Mouse (Mus musculus): ENCODE data around the gene Dcdc2a. TPM values are rescaled to one million over a fixed set of nuclear protein-coding genes. Genes with fewer than 3 reads are reported as not detected.
A peak's percentile ranks its signal among the peaks of the same experiment; 100 is the strongest.

The Dcdc2a gene
- polyA plus RNA-seq, 1 experiment from 2014 or later, result 3.2 TPM

DNA sequence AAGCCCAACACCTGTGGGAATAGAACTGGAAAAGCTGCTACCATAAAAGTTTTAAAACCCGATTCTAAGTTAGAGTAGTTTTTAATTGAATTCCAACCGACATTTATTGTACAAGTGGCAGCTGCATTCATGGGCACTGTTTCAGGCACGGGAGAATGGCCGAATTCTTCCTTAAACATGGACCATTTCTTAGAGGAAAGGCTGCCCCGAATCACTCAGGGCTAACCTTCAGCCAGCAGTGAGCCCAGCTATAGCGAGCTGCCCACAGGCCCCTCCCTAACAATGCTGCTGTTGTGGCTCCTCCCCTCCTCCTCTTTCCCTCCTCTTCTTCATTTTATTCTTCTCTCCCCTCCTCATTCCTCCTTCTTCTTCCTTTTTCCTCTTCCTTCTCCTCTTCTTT is 44.8 kb downstream of the Dcdc2a start:
- 79% methylated on average over 6 of the region's 6 CpGs for WGBS
- DNase-seq (ENCODE audit: low spot score), result no peak
- Histone ChIP-seq H3K4me3 (ENCODE audit: low read depth, low read length) (no peak overlapping the region), H3K4me2 (replicated peaks; ENCODE audit: low read depth, low read length) (no peak overlapping the region), H3K27ac (ENCODE audit: low read depth, low read length) (no peak overlapping the region), H3K36me3 (ENCODE audit: control insufficient read depth, insufficient read depth, low read length) (no peaks in the 10 kb centered on the region), H3K27me3 (ENCODE audit: control insufficient read depth, insufficient read depth, low read length) (no peaks in the 10 kb centered on the region), H3K4me1 (replicated peaks; ENCODE audit: control insufficient read depth, insufficient read depth, low read length) (no peaks in the 10 kb centered on the region), H3K9me3 (ENCODE audit: control insufficient read depth, low read length) (no peaks in the 10 kb centered on the region), H3K9ac (ENCODE audit: low read depth, low read length) (no peak overlapping the region)
- ATAC-seq (ENCODE audit: low FRiP score), result no peak

DNA sequence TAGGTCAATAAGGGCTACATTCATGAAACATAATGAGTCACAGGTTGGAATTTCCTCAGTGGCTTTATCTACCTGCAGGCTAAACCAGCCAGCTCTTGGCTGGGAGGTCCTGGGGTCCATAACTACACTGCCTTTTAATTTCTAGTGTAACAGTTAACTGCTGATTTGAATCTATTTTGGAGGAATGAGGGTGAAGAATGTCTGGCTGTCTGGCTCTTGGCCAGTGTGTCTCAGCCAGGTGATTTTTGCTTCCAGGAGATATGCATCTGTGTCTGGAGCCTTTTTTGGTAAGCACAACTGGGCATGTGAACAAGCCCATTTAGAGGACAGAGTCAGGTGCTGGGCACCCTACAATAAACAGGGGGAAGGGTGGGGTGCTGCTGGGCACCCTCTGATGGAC is 49.9 kb downstream of the Dcdc2a start:
- Histone ChIP-seq H3K36me3 (ENCODE audit: control insufficient read depth, insufficient read depth, low read length) (no peaks in the 10 kb centered on the region), H3K4me2 (replicated peaks; ENCODE audit: low read depth, low read length) (no peak overlapping the region)
- no peak for ATAC-seq (ENCODE audit: low FRiP score)

DNA sequence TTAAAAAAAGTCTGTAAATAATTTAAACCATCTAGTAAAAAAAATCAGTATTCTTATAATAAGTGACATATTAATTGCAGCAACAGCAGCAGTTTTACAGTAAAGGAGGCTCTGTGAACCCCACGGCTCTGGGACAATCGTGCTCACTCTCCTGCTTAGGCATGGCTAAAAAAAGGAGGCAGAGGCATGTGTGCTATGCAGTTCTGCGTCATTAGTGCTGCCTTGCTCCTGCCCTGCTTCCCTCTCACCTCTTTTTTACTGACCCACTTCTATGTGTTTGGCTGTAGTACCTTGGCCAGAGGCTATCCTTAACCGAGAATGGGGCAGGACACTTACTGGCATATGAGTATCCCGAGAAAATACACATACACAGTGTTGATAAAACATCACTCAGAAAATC is 50.9 kb downstream of the Dcdc2a start:
- DNase-seq (ENCODE audit: low spot score) (no peak), ATAC-seq (ENCODE audit: low FRiP score) (no peak)
- H3K4me1 ChIP-seq (replicated peaks; ENCODE audit: control insufficient read depth, insufficient read depth, low read length), result no peaks in the 10 kb centered on the region
- H3K36me3 ChIP-seq (ENCODE audit: control insufficient read depth, insufficient read depth, low read length), result no peaks in the 10 kb centered on the region
- no peak overlapping the region for H3K27ac ChIP-seq (ENCODE audit: low read depth, low read length)
- 89% methylated on average over 5 of the region's 5 CpGs for WGBS
- no peaks in the 10 kb centered on the region for H3K9me3 ChIP-seq (ENCODE audit: control insufficient read depth, low read length)
- no peak overlapping the region for H3K9ac ChIP-seq (ENCODE audit: low read depth, low read length)
- no peak overlapping the region for H3K4me3 ChIP-seq (ENCODE audit: low read depth, low read length)
- H3K4me2 ChIP-seq (replicated peaks; ENCODE audit: low read depth, low read length), result no peak overlapping the region
- no peaks in the 10 kb centered on the region for H3K27me3 ChIP-seq (ENCODE audit: control insufficient read depth, insufficient read depth, low read length)

More for the DNA sequence above, 49.9 kb downstream of the Dcdc2a start:
- DNase-seq (ENCODE audit: low spot score), result no peak
- Histone ChIP-seq H3K4me3 (ENCODE audit: low read depth, low read length) (no peak overlapping the region), H3K27me3 (ENCODE audit: control insufficient read depth, insufficient read depth, low read length) (no peaks in the 10 kb centered on the region), H3K9me3 (ENCODE audit: control insufficient read depth, low read length) (no peaks in the 10 kb centered on the region), H3K9ac (ENCODE audit: low read depth, low read length) (no peak overlapping the region), H3K27ac (ENCODE audit: low read depth, low read length) (no peak overlapping the region), H3K4me1 (replicated peaks; ENCODE audit: control insufficient read depth, insufficient read depth, low read length) (no peaks in the 10 kb centered on the region)

GRCm38 (mm10) chr13:25108353-25108752 is 52.5 kb downstream of the Dcdc2a start:
- Histone ChIP-seq H3K27me3 (ENCODE audit: control insufficient read depth, insufficient read depth, low read length) (no peaks in the 10 kb centered on the region), H3K4me3 (ENCODE audit: low read depth, low read length) (no peak overlapping the region), H3K36me3 (ENCODE audit: control insufficient read depth, insufficient read depth, low read length) (no peaks in the 10 kb centered on the region), H3K27ac (ENCODE audit: low read depth, low read length) (no peak overlapping the region), H3K4me1 (replicated peaks; ENCODE audit: control insufficient read depth, insufficient read depth, low read length) (no peaks in the 10 kb centered on the region), H3K9ac (ENCODE audit: low read depth, low read length) (no peak overlapping the region), H3K9me3 (ENCODE audit: control insufficient read depth, low read length) (no peaks in the 10 kb centered on the region), H3K4me2 (replicated peaks; ENCODE audit: low read depth, low read length) (no peak overlapping the region)
- no peak for DNase-seq (ENCODE audit: low spot score)
- no peak for ATAC-seq (ENCODE audit: low FRiP score)
- 94% methylated on average over 3 of the region's 3 CpGs for WGBS

GRCm38 (mm10) chr13:25110592-25111095 is 54.8 kb downstream of the Dcdc2a start:
- ATAC-seq (ENCODE audit: low FRiP score) (no peak), DNase-seq (ENCODE audit: low spot score) (no peak)
- Histone ChIP-seq H3K4me1 (replicated peaks; ENCODE audit: control insufficient read depth, insufficient read depth, low read length) (no peaks in the 10 kb centered on the region), H3K36me3 (ENCODE audit: control insufficient read depth, insufficient read depth, low read length) (no peaks in the 10 kb centered on the region), H3K27ac (ENCODE audit: low read depth, low read length) (no peak overlapping the region), H3K9ac (ENCODE audit: low read depth, low read length) (no peak overlapping the region), H3K9me3 (ENCODE audit: control insufficient read depth, low read length) (no peaks in the 10 kb centered on the region), H3K4me2 (replicated peaks; ENCODE audit: low read depth, low read length) (no peak overlapping the region), H3K4me3 (ENCODE audit: low read depth, low read length) (no peak overlapping the region), H3K27me3 (ENCODE audit: control insufficient read depth, insufficient read depth, low read length) (no peaks in the 10 kb centered on the region)
- WGBS, result 78% methylated on average over 5 of the region's 5 CpGs

DNA sequence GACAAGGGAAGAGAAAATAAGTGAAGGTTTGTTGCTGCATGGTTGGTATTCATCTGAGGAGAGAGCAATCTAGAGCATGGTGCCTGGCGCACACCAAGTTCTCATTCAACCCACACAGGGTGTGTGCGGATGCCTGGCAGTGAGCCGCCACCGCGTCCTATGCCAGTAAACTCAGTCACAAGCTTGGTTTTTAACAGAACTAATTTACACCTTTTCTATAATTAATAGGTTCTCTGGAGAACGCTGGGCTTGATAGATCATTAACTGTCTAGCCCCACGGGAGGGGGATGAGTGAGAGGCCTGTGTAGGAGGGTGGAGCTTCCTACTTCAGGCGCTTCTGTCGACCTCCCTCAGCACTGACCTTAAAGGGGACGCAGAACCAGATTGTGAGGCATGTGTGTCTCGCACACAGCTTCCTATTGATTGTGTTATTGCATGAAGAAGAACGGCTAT is 59.7 kb downstream of the Dcdc2a start:
- peak overlapping the region; percentile 3 for H3K9ac ChIP-seq (ENCODE audit: low read depth, low read length)
- ATAC-seq (ENCODE audit: low FRiP score) (peak; percentile 90), DNase-seq (ENCODE audit: low spot score) (peak; percentile 61)
- H3K4me1 ChIP-seq (replicated peaks; ENCODE audit: control insufficient read depth, insufficient read depth, low read length), result no peaks in the 10 kb centered on the region
- WGBS, result 30% methylated on average over 12 of the region's 12 CpGs
- no peak overlapping the region for H3K27ac ChIP-seq (ENCODE audit: low read depth, low read length)
- H3K36me3 ChIP-seq (ENCODE audit: control insufficient read depth, insufficient read depth, low read length), result no peaks in the 10 kb centered on the region
- H3K9me3 ChIP-seq (ENCODE audit: control insufficient read depth, low read length), result no peaks in the 10 kb centered on the region
- no peaks in the 10 kb centered on the region for H3K27me3 ChIP-seq (ENCODE audit: control insufficient read depth, insufficient read depth, low read length)
- peak overlapping the region; percentile 21 for H3K4me3 ChIP-seq (ENCODE audit: low read depth, low read length)
- H3K4me2 ChIP-seq (replicated peaks; ENCODE audit: low read depth, low read length), result peak overlapping the region; percentile 32

DNA sequence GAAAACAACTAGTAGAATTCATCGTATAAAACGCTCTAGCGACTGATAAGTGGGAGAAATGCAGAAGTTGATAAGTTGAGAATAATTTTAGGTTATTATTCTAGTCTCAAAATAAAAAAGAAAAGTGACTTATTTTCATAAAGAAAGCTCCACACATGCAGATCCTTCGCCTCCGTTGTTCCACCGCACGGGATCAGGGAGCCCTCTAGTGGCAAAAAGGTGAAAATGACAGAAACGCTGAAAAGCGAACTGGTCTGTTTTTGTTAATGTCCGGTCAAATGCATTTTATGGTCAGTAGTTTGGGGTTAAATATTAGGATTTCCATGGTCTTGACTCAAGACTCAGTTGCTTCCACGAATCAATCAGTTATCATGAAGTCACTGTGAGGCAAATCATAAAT is 60.2 kb downstream of the Dcdc2a start:
- Histone ChIP-seq H3K27ac (ENCODE audit: low read depth, low read length) (no peak overlapping the region), H3K9ac (ENCODE audit: low read depth, low read length) (peak overlapping the region; percentile 3), H3K9me3 (ENCODE audit: control insufficient read depth, low read length) (no peaks in the 10 kb centered on the region), H3K4me1 (replicated peaks; ENCODE audit: control insufficient read depth, insufficient read depth, low read length) (no peaks in the 10 kb centered on the region), H3K36me3 (ENCODE audit: control insufficient read depth, insufficient read depth, low read length) (no peaks in the 10 kb centered on the region), H3K27me3 (ENCODE audit: control insufficient read depth, insufficient read depth, low read length) (no peaks in the 10 kb centered on the region), H3K4me2 (replicated peaks; ENCODE audit: low read depth, low read length) (peak overlapping the region; percentile 32), H3K4me3 (ENCODE audit: low read depth, low read length) (peak overlapping the region; percentile 21)
- peak; percentile 68; the same call in 1 of the 2 replicates for ATAC-seq (ENCODE audit: low FRiP score)
- 4% methylated on average over 11 of the region's 11 CpGs for WGBS
- peak; percentile 68 for DNase-seq (ENCODE audit: low spot score)

GRCm38 (mm10) chr13:25122740-25123335 is 67.0 kb downstream of the Dcdc2a start:
- Histone ChIP-seq H3K4me1 (replicated peaks; ENCODE audit: control insufficient read depth, insufficient read depth, low read length) (no peaks in the 10 kb centered on the region), H3K9me3 (ENCODE audit: control insufficient read depth, low read length) (no peaks in the 10 kb centered on the region), H3K4me2 (replicated peaks; ENCODE audit: low read depth, low read length) (no peak overlapping the region), H3K27me3 (ENCODE audit: control insufficient read depth, insufficient read depth, low read length) (no peaks in the 10 kb centered on the region), H3K36me3 (ENCODE audit: control insufficient read depth, insufficient read depth, low read length) (no peaks in the 10 kb centered on the region), H3K4me3 (ENCODE audit: low read depth, low read length) (no peak overlapping the region), H3K9ac (ENCODE audit: low read depth, low read length) (no peak overlapping the region), H3K27ac (ENCODE audit: low read depth, low read length) (no peak overlapping the region)
- 60% methylated on average over 8 of the region's 8 CpGs for WGBS
- ATAC-seq (ENCODE audit: low FRiP score) (no peak), DNase-seq (ENCODE audit: low spot score) (peak; percentile 16)

DNA sequence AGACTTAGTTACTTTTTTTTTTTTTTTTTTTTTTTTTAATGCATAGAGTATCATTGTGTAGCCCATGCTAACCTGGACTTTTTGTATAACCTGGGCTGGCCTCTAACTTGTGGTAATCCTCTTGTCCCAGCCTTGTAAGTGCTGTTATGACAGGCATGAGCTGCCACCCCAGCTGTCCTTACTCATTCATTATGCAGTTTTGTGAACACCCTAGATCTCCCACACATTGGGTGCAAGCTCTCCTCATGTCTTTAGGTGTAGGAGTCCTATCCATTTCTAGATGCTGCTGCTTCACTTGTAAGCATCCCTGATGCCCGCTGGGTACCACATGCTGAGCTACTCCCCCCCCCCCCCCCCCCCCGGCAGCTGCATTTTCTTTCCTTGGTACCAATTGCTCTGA is 71.4 kb downstream of the Dcdc2a start:
- no peak overlapping the region for H3K4me3 ChIP-seq (ENCODE audit: low read depth, low read length)
- WGBS, result 93% methylated on average over 2 of the region's 2 CpGs
- no peak for ATAC-seq (ENCODE audit: low FRiP score)
- no peak overlapping the region for H3K27ac ChIP-seq (ENCODE audit: low read depth, low read length)
- no peak overlapping the region for H3K9ac ChIP-seq (ENCODE audit: low read depth, low read length)
- H3K4me2 ChIP-seq (replicated peaks; ENCODE audit: low read depth, low read length), result no peak overlapping the region
- no peaks in the 10 kb centered on the region for H3K4me1 ChIP-seq (replicated peaks; ENCODE audit: control insufficient read depth, insufficient read depth, low read length)
- H3K36me3 ChIP-seq (ENCODE audit: control insufficient read depth, insufficient read depth, low read length), result no peaks in the 10 kb centered on the region
- no peaks in the 10 kb centered on the region for H3K27me3 ChIP-seq (ENCODE audit: control insufficient read depth, insufficient read depth, low read length)
- DNase-seq (ENCODE audit: low spot score), result no peak
- no peaks in the 10 kb centered on the region for H3K9me3 ChIP-seq (ENCODE audit: control insufficient read depth, low read length)
